25 mouse cellular contexts compared by ENCODE assay signal in genomic region chr14:46532697-46533096, GRCm38 (mm10).
"Had no signal": no experiment of that assay in that cellular context is flagged by ENCODE, and none has a peak within 500 bp of the region (broad histone marks: within the 10 kb centered on the region; RNA-seq: fewer than 3 reads in every experiment).

No protein-coding gene starts in this region.

- H3K36me3 ChIP-seq: heart, embryonic 10.5 days; heart, embryonic 12.5 days; hindbrain, embryonic 13.5 days; hindbrain, embryonic 15.5 days; kidney, embryonic 15.5 days; limb, embryonic 10.5 days; limb, embryonic 12.5 days had no signal

- H3K27me3 ChIP-seq: heart, embryonic 12.5 days; hindbrain, embryonic 13.5 days; hindbrain, embryonic 15.5 days; kidney, embryonic 15.5 days; limb, embryonic 12.5 days had no signal

- H3K4me3 ChIP-seq: heart, embryonic 10.5 days; heart, embryonic 12.5 days; hindbrain, embryonic 13.5 days; hindbrain, embryonic 15.5 days; kidney, embryonic 15.5 days; left cerebral cortex, adult 2 months; limb, embryonic 10.5 days; limb, embryonic 12.5 days had no signal

- H3K27ac ChIP-seq: heart, embryonic 10.5 days; hindbrain, embryonic 13.5 days; hindbrain, embryonic 15.5 days; hindbrain, postnatal 0 days; kidney, embryonic 15.5 days; left cerebral cortex, adult 2 months; limb, embryonic 10.5 days; limb, embryonic 12.5 days had no signal

- DNase-seq: forebrain, postnatal 0 days; gastrocnemius, postnatal 14 days; gastrocnemius, postnatal 36 days; heart, adult 18-20 months; heart, postnatal 10 days; heart, postnatal 36 days; kidney, adult 11 months; kidney, adult 2 months; kidney, adult 9 months; kidney, postnatal 10 days; kidney, postnatal 25 days; kidney, postnatal 4 days; layer of hippocampus, adult 9-11 months; layer of hippocampus, postnatal 36 days; lung, adult 18-20 months had no signal

- H3K9ac ChIP-seq: forebrain, postnatal 0 days; heart, embryonic 12.5 days; hindbrain, embryonic 13.5 days; hindbrain, embryonic 15.5 days; kidney, embryonic 15.5 days; limb, embryonic 12.5 days had no signal

- H3K4me1 ChIP-seq: heart, embryonic 10.5 days; heart, embryonic 12.5 days; hindbrain, embryonic 13.5 days; hindbrain, embryonic 15.5 days; kidney, embryonic 15.5 days; limb, embryonic 10.5 days; limb, embryonic 12.5 days had no signal

- H3K9me3 ChIP-seq: heart, embryonic 10.5 days; heart, embryonic 12.5 days; hindbrain, embryonic 13.5 days; hindbrain, embryonic 15.5 days; kidney, embryonic 15.5 days; limb, embryonic 10.5 days; limb, embryonic 12.5 days had no signal

- H3K4me2 ChIP-seq: heart, embryonic 12.5 days; hindbrain, embryonic 13.5 days; hindbrain, embryonic 15.5 days; kidney, embryonic 15.5 days; limb, embryonic 12.5 days had no signal

- ATAC-seq: forebrain, postnatal 0 days; hindbrain, postnatal 0 days; intestine, embryonic 16.5 days had no signal
